Mouse (Mus musculus) megakaryocyte, embryonic 14.5 days (primary cell): ENCODE measurements around the gene 4933402N22Rik. TPM values are rescaled to one million over a fixed set of nuclear protein-coding genes. Genes with fewer than 3 reads are reported as not detected.
"Not testable (repeated sequence)": the region's sequence is repeated elsewhere in the genome, so short reads cannot be mapped to it uniquely, and the experiment has no call there.

Experiments used
- H3K27me3 ChIP-seq: replicated peaks from 2 replicates; pipeline ENCODE3; 2012; ENCODE audit warnings: inconsistent platforms
- H3K36me3 ChIP-seq: replicated peaks from 2 replicates; pipeline ENCODE3; 2012; ENCODE audit warnings: low read length, inconsistent platforms, mixed read lengths
- H3K4me1 ChIP-seq: 2 replicates; pipeline ENCODE4 v1.6.1; 2012; ENCODE audit warnings: inconsistent platforms
- H3K4me3 ChIP-seq: replicated peaks from 2 replicates; pipeline ENCODE3; 2012; ENCODE audit warnings: moderate library complexity, mild to moderate bottlenecking, inconsistent platforms
- H3K9me3 ChIP-seq: 2 replicates; pipeline ENCODE4 v1.6.1; 2012; ENCODE audit warnings: inconsistent platforms
- polyA plus RNA-seq: library from polyadenylated mRNA; stranded (reverse); fragments of >175 nt; gene quantifications from 2 replicates; pipeline ENCODE4 v1.2.3, GENCODE M21; 2012; ENCODE audit warnings: low replicate concordance; ENCODE audit not compliant: insufficient read depth

Gene 4933402N22Rik
- not detected in 2 replicates for polyA plus RNA-seq

DNA sequence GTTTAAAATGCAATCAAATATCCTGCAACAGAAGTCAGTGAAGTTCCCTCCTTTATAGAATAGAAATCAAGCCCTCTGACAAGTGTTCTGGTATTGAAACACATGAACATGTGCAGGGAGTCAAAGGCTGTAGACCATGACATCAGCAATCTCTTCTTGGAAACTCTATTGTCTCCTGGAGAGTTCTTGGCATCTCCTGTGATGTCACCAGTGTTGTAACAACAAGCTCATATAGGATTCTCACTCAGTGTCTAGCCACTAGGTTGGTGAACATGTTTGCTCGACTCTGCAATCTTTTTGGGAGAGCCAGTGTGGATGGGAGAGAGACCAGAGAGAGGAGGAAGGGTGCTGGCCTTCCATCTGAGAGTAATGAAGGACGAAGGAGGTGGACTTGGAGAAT, at the start of gene 4933402N22Rik:
4933402N22Rik (plus strand) TSS at position 301 of the 400 bp plus-strand sequence.
- H3K27me3 ChIP-seq, H3K4me3 ChIP-seq, H3K36me3 ChIP-seq, H3K9me3 ChIP-seq, H3K4me1 ChIP-seq: not testable (repeated sequence)

DNA sequence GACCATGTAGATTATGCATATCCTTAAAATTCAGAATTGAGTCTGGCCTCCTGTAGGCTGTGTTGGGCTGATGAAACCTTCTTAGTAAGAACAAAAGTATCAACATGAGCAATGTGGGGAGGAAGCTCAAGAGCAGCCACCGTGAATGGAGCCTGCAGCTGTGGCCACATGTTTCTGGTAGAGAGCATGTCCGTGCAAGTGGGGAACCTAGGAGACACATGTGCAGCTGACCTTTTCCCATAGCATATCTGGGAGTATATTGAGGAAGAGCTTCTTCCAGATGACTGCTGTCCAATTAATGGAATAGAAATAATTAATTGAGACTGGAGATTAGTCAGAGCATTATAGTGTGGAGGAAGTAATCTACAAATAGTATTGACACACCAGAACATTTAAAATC, 5.9 kb downstream of the 4933402N22Rik start:
- not testable (repeated sequence) for H3K36me3 ChIP-seq, H3K4me3 ChIP-seq, H3K27me3 ChIP-seq, H3K4me1 ChIP-seq, H3K9me3 ChIP-seq

Other genes starting within 250 kb of the 4933402N22Rik start
- gene Gm8922, start 236.1 kb upstream of the 4933402N22Rik start, polyA plus RNA-seq = not detected in 2 replicates
- gene Gm8926, start 147.5 kb upstream of the 4933402N22Rik start, polyA plus RNA-seq = not detected in 2 replicates
- gene Gm6465, start 72.5 kb upstream of the 4933402N22Rik start, polyA plus RNA-seq = not detected in 2 replicates